Mouse (Mus musculus) olfactory bulb, adult 2 months (tissue): ENCODE data around the gene Ntn1. TPM values are rescaled to one million over a fixed set of nuclear protein-coding genes. Genes with fewer than 3 reads are reported as not detected.

Experiments
- H3K27ac ChIP-seq: fragments of 200-500 bp; 2 replicates; pipeline ENCODE4 v1.5.1; 2012; ENCODE audit warnings: low read depth, low read length; ENCODE audit not compliant: insufficient read depth
- H3K4me1 ChIP-seq: fragments of 200-500 bp; 2 replicates; pipeline ENCODE4 v1.6.1; 2012; ENCODE audit warnings: low read length; ENCODE audit not compliant: control insufficient read depth, insufficient read depth
- H3K4me3 ChIP-seq: fragments of 200-500 bp; 2 replicates; pipeline ENCODE4 v1.5.1; 2012; ENCODE audit warnings: mild to moderate bottlenecking, low read depth, low read length, moderate library complexity; ENCODE audit not compliant: insufficient read depth
- CTCF ChIP-seq: fragments of 200-500 bp; IDR thresholded peaks from 2 replicates; pipeline ENCODE4 v1.5.1; 2012; ENCODE audit warnings: low read depth, mild to moderate bottlenecking, low read length, moderate library complexity; ENCODE audit not compliant: insufficient read depth
- POLR2A ChIP-seq: fragments of 200-500 bp; IDR thresholded peaks from 2 replicates; pipeline ENCODE4 v1.6.1; 2012; ENCODE audit warnings: mild to moderate bottlenecking, low read depth, low read length, moderate library complexity; ENCODE audit not compliant: insufficient read depth
- WGBS: fragments of 180-500 bp; shearing (Covaris S2); methylation state at CpG from one replicate; pipeline ENCODE4 v1.1.7; 2018; 5-methylcytosine and 5-hydroxymethylcytosine counted together
- polyA plus RNA-seq: library from polyadenylated mRNA; stranded (reverse); fragments of >200 nt; gene quantifications from 2 replicates; pipeline ENCODE4 v1.2.4, GENCODE M21; 2012; ENCODE audit warnings: low replicate concordance; ENCODE audit not compliant: missing spikeins, insufficient read depth, insufficient read length

Gene Ntn1
- polyA plus RNA-seq, 1 experiment, result not detected

- no peak for TF ChIP-seq CTCF
- no peak for TF ChIP-seq POLR2A
- no peaks in the 10 kb centered on the region for H3K4me1 ChIP-seq
- WGBS, result 66% methylated on average over 16 of the region's 16 CpGs
- H3K4me3 ChIP-seq, result no peak overlapping the region
- no peak overlapping the region for H3K27ac ChIP-seq
Observed at GRCm38 (mm10) chr11:68378946-68379764, 21.5 kb downstream of the Ntn1 start.

GRCm38 (mm10) chr11:68378419-68378818, 22.2 kb downstream of the Ntn1 start:
- Histone ChIP-seq H3K27ac (no peak overlapping the region), H3K4me1 (no peaks in the 10 kb centered on the region), H3K4me3 (no peak overlapping the region)
- no peak for TF ChIP-seq POLR2A
- TF ChIP-seq CTCF, result no peak
- 64% methylated on average over 5 of the region's 5 CpGs for WGBS

- Histone ChIP-seq H3K27ac (no peak overlapping the region), H3K4me1 (no peaks in the 10 kb centered on the region), H3K4me3 (no peak overlapping the region)
- 83% methylated on average over 10 of the region's 10 CpGs for WGBS
- TF ChIP-seq POLR2A, result no peak
- TF ChIP-seq CTCF, result no peak
Observed at GRCm38 (mm10) chr11:68373105-68373504, 27.5 kb downstream of the Ntn1 start.

- 90% methylated on average over 11 of the region's 11 CpGs for WGBS
- no peak for TF ChIP-seq CTCF
- H3K4me1 ChIP-seq, result no peaks in the 10 kb centered on the region
- H3K4me3 ChIP-seq, result no peak overlapping the region
- H3K27ac ChIP-seq, result no peak overlapping the region
Observed at GRCm38 (mm10) chr11:68371609-68372008, 29.0 kb downstream of the Ntn1 start.

- WGBS, result 64% methylated on average over 8 of the region's 8 CpGs
- Histone ChIP-seq H3K4me3 (no peak overlapping the region), H3K4me1 (peaks cover 2% of the 10 kb centered on the region; the same call in 1 of the 2 replicates), H3K27ac (no peak overlapping the region)
- TF ChIP-seq CTCF (no peak), POLR2A (no peak)
Observed at GRCm38 (mm10) chr11:68356901-68357300, 43.7 kb downstream of the Ntn1 start.

GRCm38 (mm10) chr11:68355561-68355960, 45.1 kb downstream of the Ntn1 start:
- peaks cover 2% of the 10 kb centered on the region; the same call in 1 of the 2 replicates for H3K4me1 ChIP-seq
- H3K4me3 ChIP-seq, result no peak overlapping the region
- WGBS, result 56% methylated on average over 8 of the region's 8 CpGs
- TF ChIP-seq POLR2A (no peak), CTCF (no peak)
- no peak overlapping the region for H3K27ac ChIP-seq

- TF ChIP-seq CTCF (no peak), POLR2A (no peak)
- H3K4me1 ChIP-seq, result peaks cover 2% of the 10 kb centered on the region; the same call in 1 of the 2 replicates
- 45% methylated on average over 3 of the region's 3 CpGs for WGBS
- H3K27ac ChIP-seq, result no peak overlapping the region
- H3K4me3 ChIP-seq, result no peak overlapping the region
Observed at GRCm38 (mm10) chr11:68354848-68355247, 45.8 kb downstream of the Ntn1 start.

- TF ChIP-seq CTCF (no peak), POLR2A (no peak)
- Histone ChIP-seq H3K27ac (no peak overlapping the region), H3K4me3 (no peak overlapping the region), H3K4me1 (peaks cover 2% of the 10 kb centered on the region; the same call in 1 of the 2 replicates)
- 86% methylated on average over 6 of the region's 6 CpGs for WGBS
Observed at GRCm38 (mm10) chr11:68352236-68352635, 48.4 kb downstream of the Ntn1 start.

- no peaks in the 10 kb centered on the region for H3K4me1 ChIP-seq
- H3K27ac ChIP-seq, result no peak overlapping the region
- TF ChIP-seq CTCF, result no peak
- no peak for TF ChIP-seq POLR2A
- 95% methylated on average over 12 of the region's 12 CpGs for WGBS
- no peak overlapping the region for H3K4me3 ChIP-seq
Observed at GRCm38 (mm10) chr11:68348851-68349250, 51.8 kb downstream of the Ntn1 start.
